Mouse (Mus musculus): ENCODE results near the gene Piezo1. TPM values are rescaled to one million over a fixed set of nuclear protein-coding genes. Genes with fewer than 3 reads are reported as not detected.

Piezo1 gene
- polyA plus RNA-seq, 1 experiment from 2014 or later = 26.6 TPM

GRCm38 (mm10) chr8:122571153-122571552, 20.0 kb upstream of the Piezo1 start:
- Histone ChIP-seq H3K9ac (no peak overlapping the region), H3K27me3 (ENCODE audit: insufficient read depth, low read length) (no peaks in the 10 kb centered on the region), H3K4me1 (ENCODE audit: insufficient read depth) (peaks cover 24% of the 10 kb centered on the region), H3K36me3 (ENCODE audit: insufficient read depth) (peaks cover 58% of the 10 kb centered on the region), H3K27ac (ENCODE audit: low read depth) (no peak overlapping the region), H3K4me2 (no peak overlapping the region), H3K9me3 (ENCODE audit: low read depth, low read length) (no peaks in the 10 kb centered on the region), H3K4me3 (ENCODE audit: low read depth, low read length) (no peak overlapping the region)
- WGBS = 86% methylated on average over 11 of the region's 11 CpGs
- ATAC-seq (ENCODE audit: insufficient read depth) (no peak), DNase-seq (no peak)
- TF ChIP-seq CTCF (IDR thresholded peaks at IDR 0.05; ENCODE audit: low read depth) = no peak

GRCm38 (mm10) chr8:122569996-122570395, 18.9 kb upstream of the Piezo1 start:
- no peak for TF ChIP-seq CTCF (IDR thresholded peaks at IDR 0.05; ENCODE audit: low read depth)
- no peaks in the 10 kb centered on the region for H3K27me3 ChIP-seq (ENCODE audit: insufficient read depth, low read length)
- H3K4me2 ChIP-seq = peak overlapping the region; percentile 92
- H3K27ac ChIP-seq (ENCODE audit: low read depth) = no peak overlapping the region
- no peak overlapping the region for H3K4me3 ChIP-seq (ENCODE audit: low read depth, low read length)
- peaks cover 17% of the 10 kb centered on the region for H3K4me1 ChIP-seq (ENCODE audit: insufficient read depth)
- 94% methylated on average over 16 of the region's 16 CpGs for WGBS
- H3K9me3 ChIP-seq (ENCODE audit: low read depth, low read length) = no peaks in the 10 kb centered on the region
- H3K36me3 ChIP-seq (ENCODE audit: insufficient read depth) = peaks cover 58% of the 10 kb centered on the region
- no peak for ATAC-seq (ENCODE audit: insufficient read depth)
- no peak overlapping the region for H3K9ac ChIP-seq
- no peak for DNase-seq

- Histone ChIP-seq H3K4me2 (peak overlapping the region; percentile 92), H3K27me3 (ENCODE audit: insufficient read depth, low read length) (no peaks in the 10 kb centered on the region), H3K9me3 (ENCODE audit: low read depth, low read length) (no peaks in the 10 kb centered on the region), H3K36me3 (ENCODE audit: insufficient read depth) (peaks cover 53% of the 10 kb centered on the region), H3K27ac (ENCODE audit: low read depth) (no peak overlapping the region; the same call in 1 of the 2 replicates), H3K4me1 (ENCODE audit: insufficient read depth) (peaks cover 17% of the 10 kb centered on the region), H3K9ac (peak overlapping the region; percentile 94), H3K4me3 (ENCODE audit: low read depth, low read length) (peak overlapping the region; percentile 94)
- WGBS = 55% methylated on average over 9 of the region's 9 CpGs
- ATAC-seq (ENCODE audit: insufficient read depth) (no peak), DNase-seq (no peak)
- 0 out of 2 replicates have a peak, but pooled peaks have one; percentile 16 for TF ChIP-seq CTCF (IDR thresholded peaks at IDR 0.05; ENCODE audit: low read depth)
Measured at GRCm38 (mm10) chr8:122569329-122569728, 18.2 kb upstream of the Piezo1 start.

- Histone ChIP-seq H3K4me2 (peak overlapping the region; percentile 92), H3K36me3 (ENCODE audit: insufficient read depth) (peaks cover 48% of the 10 kb centered on the region), H3K4me3 (ENCODE audit: low read depth, low read length) (peak overlapping the region; percentile 94), H3K9me3 (ENCODE audit: low read depth, low read length) (no peaks in the 10 kb centered on the region), H3K27me3 (ENCODE audit: insufficient read depth, low read length) (no peaks in the 10 kb centered on the region), H3K27ac (ENCODE audit: low read depth) (no peak overlapping the region; the same call in 1 of the 2 replicates), H3K9ac (peak overlapping the region; percentile 94), H3K4me1 (ENCODE audit: insufficient read depth) (peaks cover 17% of the 10 kb centered on the region)
- peak; percentile 27; the same call in 1 of the 2 replicates for TF ChIP-seq CTCF (IDR thresholded peaks at IDR 0.05; ENCODE audit: low read depth)
- peak; percentile 41 for DNase-seq
- WGBS = 8% methylated on average over 10 of the region's 10 CpGs
- ATAC-seq (ENCODE audit: insufficient read depth) = no peak
Measured at GRCm38 (mm10) chr8:122568881-122569309, 17.8 kb upstream of the Piezo1 start.

- no peaks in the 10 kb centered on the region for H3K9me3 ChIP-seq (ENCODE audit: low read depth, low read length)
- TF ChIP-seq CTCF (IDR thresholded peaks at IDR 0.05; ENCODE audit: low read depth) = no peak
- peak overlapping the region; percentile 96 for H3K27ac ChIP-seq (ENCODE audit: low read depth)
- H3K4me2 ChIP-seq = peak overlapping the region; percentile 92
- H3K4me3 ChIP-seq (ENCODE audit: low read depth, low read length) = peak overlapping the region; percentile 94
- WGBS = under 1% methylated on average over 34 of the region's 34 CpGs
- H3K27me3 ChIP-seq (ENCODE audit: insufficient read depth, low read length) = no peaks in the 10 kb centered on the region
- ATAC-seq (ENCODE audit: insufficient read depth) (peak; percentile 52; the same call in 1 of the 2 replicates), DNase-seq (no peak)
- peaks cover 17% of the 10 kb centered on the region for H3K4me1 ChIP-seq (ENCODE audit: insufficient read depth)
- peak overlapping the region; percentile 94 for H3K9ac ChIP-seq
- H3K36me3 ChIP-seq (ENCODE audit: insufficient read depth) = peaks cover 42% of the 10 kb centered on the region
Measured at GRCm38 (mm10) chr8:122568109-122568504, 17.0 kb upstream of the Piezo1 start.

- peak; percentile 94 for ATAC-seq (ENCODE audit: insufficient read depth)
- H3K4me1 ChIP-seq (ENCODE audit: insufficient read depth) = peaks cover 17% of the 10 kb centered on the region
- peak; percentile 98 for DNase-seq
- peaks cover 36% of the 10 kb centered on the region for H3K36me3 ChIP-seq (ENCODE audit: insufficient read depth)
- no peaks in the 10 kb centered on the region for H3K9me3 ChIP-seq (ENCODE audit: low read depth, low read length)
- no peak for TF ChIP-seq CTCF (IDR thresholded peaks at IDR 0.05; ENCODE audit: low read depth)
- peak within 1 kb of the TSS; percentile 94 for H3K9ac ChIP-seq
- H3K4me3 ChIP-seq (ENCODE audit: low read depth, low read length) = peak within 1 kb of the TSS; percentile 94
- peak within 1 kb of the TSS; percentile 92 for H3K4me2 ChIP-seq
- H3K27ac ChIP-seq (ENCODE audit: low read depth) = peak within 1 kb of the TSS; percentile 96
- H3K27me3 ChIP-seq (ENCODE audit: insufficient read depth, low read length) = no peaks in the 10 kb centered on the region
- WGBS = under 1% methylated on average over 62 of the region's 62 CpGs
Measured at GRCm38 (mm10) chr8:122567361-122568108, 16.4 kb upstream of the Piezo1 start, which contains the start of gene Cdt1. Cdt1 (plus strand) TSS chr8:122568015.

- Histone ChIP-seq H3K4me2 (peak overlapping the region; percentile 92), H3K9me3 (ENCODE audit: low read depth, low read length) (no peaks in the 10 kb centered on the region), H3K4me3 (ENCODE audit: low read depth, low read length) (peak overlapping the region; percentile 94), H3K27me3 (ENCODE audit: insufficient read depth, low read length) (no peaks in the 10 kb centered on the region), H3K36me3 (ENCODE audit: insufficient read depth) (peaks cover 28% of the 10 kb centered on the region), H3K9ac (peak overlapping the region; percentile 94), H3K4me1 (ENCODE audit: insufficient read depth) (peaks cover 17% of the 10 kb centered on the region), H3K27ac (ENCODE audit: low read depth) (peak overlapping the region; percentile 96)
- 26% methylated on average over 6 of the region's 6 CpGs for whole genome bisulfite sequencing
- no peak for TF ChIP-seq CTCF (IDR thresholded peaks at IDR 0.05; ENCODE audit: low read depth)
- DNase-seq (peak; percentile 30), ATAC-seq (ENCODE audit: insufficient read depth) (no peak)
Measured at GRCm38 (mm10) chr8:122566766-122567165, 15.6 kb upstream of the Piezo1 start.

All from lung, embryonic 14.5 days (tissue).